Mouse (Mus musculus) limb, embryonic 13.5 days (tissue): Measurements from ENCODE around the gene Rbpjl. TPM values are rescaled to one million over a fixed set of nuclear protein-coding genes. Genes with fewer than 3 reads are reported as not detected.

Source experiments
- ATAC-seq: fragments of 200-750 bp; cut with Nextera tagmentation; 2 replicates; pipeline ENCODE4 v1.8.0; 2017; ENCODE audit warnings: low read depth, moderate number of reproducible peaks, moderate TSS enrichment; ENCODE audit not compliant: low FRiP score
- H3K27ac ChIP-seq: fragments of 300-500 bp; sonication (generic); 2 replicates; pipeline ENCODE4 v1.5.1; 2015; ENCODE audit warnings: inconsistent platforms, mild to moderate bottlenecking, moderate library complexity
- H3K27me3 ChIP-seq: fragments of 300-500 bp; sonication (generic); 2 replicates; pipeline ENCODE4 v1.6.1; 2015; ENCODE audit warnings: mild to moderate bottlenecking, inconsistent platforms
- H3K36me3 ChIP-seq: fragments of 300-500 bp; sonication (generic); 2 replicates; pipeline ENCODE4 v1.6.1; 2015; ENCODE audit warnings: inconsistent platforms, mild to moderate bottlenecking, moderate library complexity
- H3K4me1 ChIP-seq: fragments of 300-500 bp; sonication (generic); 2 replicates; pipeline ENCODE4 v1.6.1; 2015; ENCODE audit warnings: inconsistent platforms
- H3K4me2 ChIP-seq: fragments of 300-500 bp; sonication (generic); replicated peaks from 2 replicates; pipeline ENCODE4 v1.6.1; 2015; ENCODE audit warnings: inconsistent platforms, mild to moderate bottlenecking, moderate library complexity
- H3K4me3 ChIP-seq: fragments of 300-500 bp; sonication (generic); 2 replicates; pipeline ENCODE4 v1.5.1; 2015; ENCODE audit warnings: moderate library complexity, mild to moderate bottlenecking, inconsistent platforms
- H3K9ac ChIP-seq: fragments of 300-500 bp; sonication (generic); 2 replicates; pipeline ENCODE4 v1.6.1; 2015; ENCODE audit warnings: mild to moderate bottlenecking, inconsistent platforms
- H3K9me3 ChIP-seq: fragments of 300-500 bp; sonication (generic); 2 replicates; pipeline ENCODE4 v1.6.1; 2016; ENCODE audit warnings: inconsistent platforms
- WGBS: fragments of 180-500 bp; shearing (Covaris S2); methylation state at CpG from one replicate; pipeline ENCODE4 v1.1.7; 2015; 5-methylcytosine and 5-hydroxymethylcytosine counted together
- polyA plus RNA-seq: library from polyadenylated mRNA; unstranded; fragments of >200 nt; fragmentation: Nextera tagmentation; extraction: Ambion mirVana; gene quantifications from 2 replicates; pipeline ENCODE4 v1.2.1, GENCODE M21; 2015

Rbpjl gene
- polyA plus RNA-seq, 1 experiment from 2014 or later = 1.6 TPM

DNA sequence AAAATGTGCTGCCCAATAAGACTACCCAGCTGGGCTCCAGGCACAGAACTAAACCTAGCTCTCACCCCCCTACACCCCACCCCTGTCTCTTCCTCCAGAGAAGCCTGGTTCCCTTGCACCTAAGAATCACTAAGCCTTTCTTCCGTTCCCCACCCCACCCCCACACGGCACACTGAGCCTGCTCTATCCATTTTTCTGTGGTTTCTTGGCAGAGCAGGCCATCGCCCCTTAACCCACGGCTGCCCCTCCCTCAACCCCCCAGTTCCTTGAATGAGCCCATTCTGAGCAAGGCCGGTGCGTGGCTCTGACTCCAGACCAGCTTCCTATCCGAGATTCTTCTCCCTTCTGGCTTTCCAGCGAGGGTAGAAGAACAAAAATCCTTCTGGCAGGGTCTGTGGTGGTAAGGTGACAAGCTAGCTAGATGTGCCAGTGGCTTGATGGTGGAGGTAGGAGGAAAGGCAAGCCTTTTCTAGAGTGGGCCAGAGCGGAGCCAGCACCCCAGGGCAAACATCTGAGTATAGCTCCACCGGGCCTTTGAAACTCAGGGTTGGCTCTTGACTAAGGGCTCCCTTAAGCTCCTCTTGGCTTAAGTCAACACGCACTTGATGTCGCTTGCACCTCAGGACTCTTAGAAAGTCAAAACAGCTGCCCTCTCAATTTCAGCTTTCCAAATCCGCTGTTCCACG, 598 bp downstream of the Rbpjl start:
- 7% methylated on average over 14 of the region's 14 CpGs for WGBS
- Histone ChIP-seq H3K9me3 (no peaks in the 10 kb centered on the region), H3K4me3 (peak overlapping the region; percentile 52), H3K4me2 (peak overlapping the region; percentile 72), H3K36me3 (peaks cover 15% of the 10 kb centered on the region), H3K27ac (peak overlapping the region; percentile 85), H3K9ac (peak overlapping the region; percentile 71), H3K4me1 (peaks cover 58% of the 10 kb centered on the region), H3K27me3 (peaks cover 99% of the 10 kb centered on the region)
- peak; percentile 21 for ATAC-seq

DNA sequence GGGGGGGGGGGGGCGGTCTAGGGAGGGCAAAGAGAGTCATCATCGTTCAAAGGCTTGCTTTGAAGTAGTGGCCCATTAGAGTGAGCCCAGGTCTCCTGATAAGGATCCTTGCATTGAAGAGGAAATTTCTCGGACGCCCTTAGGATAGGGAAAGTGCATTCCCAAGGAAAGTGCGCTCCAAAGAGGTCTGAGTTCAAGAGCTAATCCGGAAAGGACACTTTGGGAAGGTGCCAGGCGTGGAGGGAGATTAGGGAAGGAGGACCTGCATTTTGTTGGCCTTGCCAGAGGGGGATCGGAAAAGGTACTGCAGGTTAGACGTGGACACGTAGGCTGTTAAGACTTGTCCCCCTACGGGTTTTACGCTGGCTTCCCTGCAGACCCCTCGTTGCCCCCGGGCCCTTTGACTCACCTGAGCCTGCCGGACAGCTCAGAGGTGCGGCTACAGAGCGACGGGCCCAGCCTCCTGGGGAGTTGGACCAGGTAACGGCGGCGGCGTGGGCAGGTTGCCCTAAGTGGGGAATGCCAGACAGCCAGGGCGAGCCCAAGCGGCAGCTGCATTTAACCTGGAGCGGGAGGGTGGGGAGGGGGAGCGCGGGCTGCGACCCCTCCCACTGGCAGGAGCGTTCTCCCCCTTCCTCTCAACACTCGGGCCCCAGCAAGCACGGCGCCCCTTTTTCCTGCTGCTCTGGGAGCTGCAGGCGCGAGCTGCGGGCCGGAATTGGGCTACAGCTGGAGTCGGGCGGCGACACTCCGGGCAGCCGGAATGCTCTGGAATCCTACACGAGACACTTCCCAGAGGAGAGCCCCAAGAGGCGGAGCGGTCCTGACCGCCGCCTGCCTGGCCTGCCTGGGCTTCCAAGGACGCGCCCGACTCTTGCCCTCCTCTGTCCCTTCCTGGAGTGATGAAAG, 1.4 kb downstream of the Rbpjl start:
- Histone ChIP-seq H3K4me1 (peaks cover 58% of the 10 kb centered on the region), H3K36me3 (peaks cover 10% of the 10 kb centered on the region), H3K9ac (peak overlapping the region; percentile 71), H3K9me3 (no peaks in the 10 kb centered on the region), H3K4me3 (peak overlapping the region; percentile 52), H3K4me2 (peak overlapping the region; percentile 72), H3K27me3 (peaks cover 99% of the 10 kb centered on the region), H3K27ac (peak overlapping the region; percentile 85)
- WGBS = under 1% methylated on average over 47 of the region's 49 CpGs
- ATAC-seq = no peak; the same call in 1 of the 2 replicates

DNA sequence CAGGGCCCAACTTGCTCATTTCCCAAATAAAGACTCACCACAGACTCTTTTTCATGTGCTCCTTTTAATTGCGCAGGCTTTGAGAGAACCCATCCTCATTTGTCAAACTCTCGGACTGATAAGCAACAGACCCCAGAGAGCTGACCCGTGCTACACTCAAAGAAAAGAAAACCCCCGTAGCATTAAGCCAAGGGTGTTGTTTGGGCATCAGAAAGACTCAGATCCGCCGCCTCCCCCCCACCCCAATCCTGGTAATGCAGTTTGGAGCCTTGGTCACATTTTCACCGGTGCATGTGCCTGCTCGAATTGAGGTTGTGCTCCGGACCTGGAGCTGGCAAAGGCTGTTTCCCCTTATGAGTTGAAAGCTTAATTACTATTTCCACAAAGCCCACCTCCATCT, 2.1 kb downstream of the Rbpjl start, which contains the start of gene Matn4:
Matn4 (minus strand) TSS at position 101 of the 400 bp plus-strand sequence.
- no peak for ATAC-seq
- Histone ChIP-seq H3K27ac (peak within 1 kb of the TSS; percentile 85), H3K4me3 (peak within 1 kb of the TSS; percentile 52), H3K36me3 (peaks cover 4% of the 10 kb centered on the region; the same call in 1 of the 2 replicates), H3K4me1 (peaks cover 58% of the 10 kb centered on the region), H3K9me3 (no peaks in the 10 kb centered on the region), H3K4me2 (peak within 1 kb of the TSS; percentile 72), H3K9ac (peak within 1 kb of the TSS; percentile 71), H3K27me3 (peaks cover 99% of the 10 kb centered on the region)
- 3% methylated on average over 9 of the region's 9 CpGs for WGBS

DNA sequence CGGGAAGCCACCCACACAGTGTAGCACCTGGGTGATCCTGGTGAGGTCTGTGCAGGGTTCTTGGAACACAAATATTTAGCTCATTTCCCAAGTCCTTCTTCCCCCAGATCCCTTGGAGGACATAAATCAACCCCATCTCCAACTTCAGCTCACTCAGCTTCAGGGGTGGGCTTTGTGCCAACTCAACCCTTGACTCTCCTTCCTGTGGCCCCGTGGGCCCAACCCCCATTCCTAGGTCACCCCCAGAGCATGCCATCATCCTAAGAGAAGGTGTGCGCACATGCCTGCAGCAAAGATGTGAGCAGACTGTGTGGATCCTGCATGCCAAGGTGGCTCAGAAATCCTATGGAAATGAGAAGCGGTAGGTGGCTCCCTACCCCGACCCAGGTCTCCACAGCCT, 2.6 kb downstream of the Rbpjl start:
- WGBS = 33% methylated on average over 5 of the region's 5 CpGs
- H3K9ac ChIP-seq = peak overlapping the region; percentile 71; the same call in 1 of the 2 replicates
- H3K9me3 ChIP-seq = no peaks in the 10 kb centered on the region
- H3K4me1 ChIP-seq = peaks cover 54% of the 10 kb centered on the region
- peaks cover 99% of the 10 kb centered on the region for H3K27me3 ChIP-seq
- no peaks in the 10 kb centered on the region for H3K36me3 ChIP-seq
- ATAC-seq = no peak
- peak overlapping the region; percentile 72 for H3K4me2 ChIP-seq
- peak overlapping the region; percentile 52 for H3K4me3 ChIP-seq
- H3K27ac ChIP-seq = peak overlapping the region; percentile 39; the same call in 1 of the 2 replicates

DNA sequence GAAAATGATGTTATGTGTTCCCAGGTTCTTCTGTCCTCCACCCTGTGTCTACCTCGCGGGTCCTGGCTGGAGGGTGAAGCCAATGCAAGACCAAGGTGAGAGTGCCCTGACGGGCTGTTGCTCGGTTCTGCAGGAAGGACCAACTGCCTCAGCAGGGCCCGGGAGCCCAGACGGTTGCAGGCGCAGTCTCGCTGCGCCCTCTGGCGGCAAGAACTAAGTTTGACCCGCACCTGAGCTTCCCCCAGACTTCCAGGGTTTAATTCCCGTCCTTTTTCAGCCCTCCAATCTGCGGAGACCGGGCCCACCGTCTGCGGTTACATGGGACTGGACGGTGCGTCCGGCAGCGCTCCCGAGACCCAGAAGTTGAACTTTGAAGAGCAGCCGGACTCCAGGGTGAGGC, 4.8 kb downstream of the Rbpjl start:
- no peaks in the 10 kb centered on the region for H3K9me3 ChIP-seq
- H3K27ac ChIP-seq = no peak overlapping the region
- no peaks in the 10 kb centered on the region for H3K36me3 ChIP-seq
- peaks cover 39% of the 10 kb centered on the region for H3K4me1 ChIP-seq
- WGBS = under 1% methylated on average over 22 of the region's 22 CpGs
- no peak overlapping the region for H3K9ac ChIP-seq
- H3K4me3 ChIP-seq = no peak overlapping the region
- 0 out of 2 replicates have a peak overlapping the region, but pooled peaks have one; percentile 15 for H3K4me2 ChIP-seq
- H3K27me3 ChIP-seq = peaks cover 88% of the 10 kb centered on the region
- ATAC-seq = no peak

DNA sequence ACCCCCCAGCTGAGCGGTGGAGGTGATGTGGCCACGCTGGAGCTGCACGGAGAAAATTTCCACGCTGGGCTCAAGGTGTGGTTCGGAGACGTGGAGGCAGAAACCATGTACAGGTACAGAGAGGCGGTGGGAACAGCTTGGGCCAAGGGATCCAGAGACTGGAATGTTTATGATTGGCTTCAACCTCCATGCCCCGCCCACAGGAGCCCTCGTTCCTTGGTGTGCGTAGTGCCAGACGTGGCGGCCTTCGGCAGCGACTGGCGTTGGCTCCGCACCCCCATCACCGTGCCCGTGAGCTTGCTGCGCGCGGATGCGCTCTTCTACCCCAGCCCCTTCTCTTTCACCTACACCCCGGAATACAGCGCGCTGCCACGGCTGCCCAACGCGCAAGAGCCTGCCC, 11.2 kb downstream of the Rbpjl start:
- Histone ChIP-seq H3K27ac (no peak overlapping the region), H3K4me2 (peak overlapping the region; percentile 59), H3K9me3 (no peaks in the 10 kb centered on the region), H3K27me3 (peaks cover 45% of the 10 kb centered on the region), H3K4me1 (peaks cover 9% of the 10 kb centered on the region), H3K9ac (peak overlapping the region; percentile 52), H3K36me3 (no peaks in the 10 kb centered on the region), H3K4me3 (peak overlapping the region; percentile 30)
- ATAC-seq = peak; percentile 48; the same call in 1 of the 2 replicates
- WGBS = 21% methylated on average over 28 of the region's 28 CpGs

GRCm38 (mm10) chr2:164414581-164414980, 11.6 kb downstream of the Rbpjl start:
- peak overlapping the region; percentile 30 for H3K4me3 ChIP-seq
- WGBS = 70% methylated on average over 10 of the region's 10 CpGs
- peak overlapping the region; percentile 59 for H3K4me2 ChIP-seq
- no peak for ATAC-seq
- H3K9ac ChIP-seq = peak overlapping the region; percentile 52
- H3K36me3 ChIP-seq = no peaks in the 10 kb centered on the region
- no peaks in the 10 kb centered on the region for H3K9me3 ChIP-seq
- peaks cover 41% of the 10 kb centered on the region for H3K27me3 ChIP-seq
- H3K4me1 ChIP-seq = peaks cover 14% of the 10 kb centered on the region
- H3K27ac ChIP-seq = no peak overlapping the region

DNA sequence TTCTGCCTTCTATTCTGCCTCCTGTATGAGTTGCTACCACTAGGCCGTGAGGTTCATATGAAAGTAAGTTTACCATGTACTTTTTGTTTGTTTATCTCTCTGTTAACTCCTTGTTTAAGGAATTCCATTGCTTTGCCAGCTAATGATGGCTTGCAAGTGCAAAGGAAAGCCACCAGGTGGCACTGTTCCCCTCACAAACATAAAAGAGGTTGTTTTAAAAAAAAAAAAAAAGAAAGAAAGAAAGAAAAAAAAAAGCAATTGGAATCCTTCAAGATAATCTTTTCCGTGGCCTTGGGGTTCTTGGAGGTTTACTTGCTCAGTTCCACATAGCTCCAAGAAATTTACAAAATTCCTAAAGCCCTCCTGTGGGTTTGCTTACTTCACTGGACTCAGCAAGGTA, 14.3 kb downstream of the Rbpjl start:
- ATAC-seq = no peak
- 1% methylated on average over 2 of the region's 2 CpGs for WGBS
- peaks cover 23% of the 10 kb centered on the region for H3K27me3 ChIP-seq
- H3K4me3 ChIP-seq = no peak overlapping the region
- no peak overlapping the region for H3K27ac ChIP-seq
- H3K4me2 ChIP-seq = no peak overlapping the region
- H3K9ac ChIP-seq = no peak overlapping the region
- no peaks in the 10 kb centered on the region for H3K36me3 ChIP-seq
- H3K9me3 ChIP-seq = no peaks in the 10 kb centered on the region
- peaks cover 14% of the 10 kb centered on the region for H3K4me1 ChIP-seq

DNA sequence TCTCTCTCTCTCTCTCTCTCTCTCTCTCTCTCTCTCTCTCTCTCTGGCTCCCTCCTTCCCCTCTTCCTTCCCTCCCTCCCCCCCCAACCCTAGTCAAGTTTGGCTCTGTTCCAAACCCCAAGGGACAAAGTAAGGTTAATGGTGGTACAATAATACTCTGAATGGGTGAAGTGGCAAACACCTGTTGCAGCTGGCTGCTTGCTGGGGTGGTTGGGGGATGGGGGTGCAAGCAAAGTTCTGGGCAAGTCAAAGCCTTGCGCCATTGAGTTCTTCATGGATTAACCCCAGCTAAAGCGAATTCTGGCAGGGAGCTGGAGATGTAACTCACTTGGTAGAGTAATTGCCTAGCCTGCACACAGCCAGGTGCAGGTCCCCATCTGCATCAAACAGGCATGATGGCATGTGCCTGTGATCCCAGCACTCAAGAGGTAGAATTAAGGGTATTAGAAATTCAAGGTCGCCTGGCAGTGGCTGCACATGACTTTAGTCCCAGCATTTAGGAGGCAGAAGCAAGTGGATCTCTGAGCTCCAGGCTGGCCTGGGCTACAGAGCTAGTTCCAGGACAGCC, 15.5 kb downstream of the Rbpjl start:
- no peak overlapping the region for H3K27ac ChIP-seq
- no peak for ATAC-seq
- 18% methylated on average over 3 of the region's 3 CpGs for WGBS
- peaks cover 14% of the 10 kb centered on the region for H3K4me1 ChIP-seq
- no peak overlapping the region for H3K9ac ChIP-seq
- no peaks in the 10 kb centered on the region for H3K9me3 ChIP-seq
- H3K36me3 ChIP-seq = peaks cover 2% of the 10 kb centered on the region
- no peak overlapping the region for H3K4me2 ChIP-seq
- H3K4me3 ChIP-seq = no peak overlapping the region
- H3K27me3 ChIP-seq = peaks cover 19% of the 10 kb centered on the region

GRCm38 (mm10) chr2:164419489-164419888, 16.5 kb downstream of the Rbpjl start:
- Histone ChIP-seq H3K4me2 (no peak overlapping the region), H3K27ac (no peak overlapping the region), H3K4me3 (no peak overlapping the region), H3K4me1 (peaks cover 14% of the 10 kb centered on the region), H3K36me3 (peaks cover 13% of the 10 kb centered on the region), H3K9me3 (no peaks in the 10 kb centered on the region), H3K27me3 (peaks cover 8% of the 10 kb centered on the region), H3K9ac (no peak overlapping the region)
- no peak for ATAC-seq
- 2% methylated on average over 3 of the region's 3 CpGs for WGBS

GRCm38 (mm10) chr2:164421306-164421705, 18.4 kb downstream of the Rbpjl start:
- H3K9me3 ChIP-seq = no peaks in the 10 kb centered on the region
- no peak overlapping the region for H3K4me2 ChIP-seq
- no peak overlapping the region for H3K27ac ChIP-seq
- H3K4me1 ChIP-seq = peaks cover 14% of the 10 kb centered on the region
- H3K27me3 ChIP-seq = no peaks in the 10 kb centered on the region
- H3K9ac ChIP-seq = no peak overlapping the region
- H3K4me3 ChIP-seq = no peak overlapping the region
- ATAC-seq = no peak
- WGBS = 86% methylated on average over 7 of the region's 7 CpGs
- H3K36me3 ChIP-seq = peaks cover 25% of the 10 kb centered on the region

- 65% methylated on average over 8 of the region's 8 CpGs for WGBS
- no peaks in the 10 kb centered on the region for H3K9me3 ChIP-seq
Measured at GRCm38 (mm10) chr2:164421979-164422378, 19.0 kb downstream of the Rbpjl start.

More at GRCm38 (mm10) chr2:164421979-164422378, 19.0 kb downstream of the Rbpjl start:
- no peak for ATAC-seq
- Histone ChIP-seq H3K4me1 (peaks cover 14% of the 10 kb centered on the region), H3K4me2 (no peak overlapping the region), H3K4me3 (no peak overlapping the region), H3K9ac (no peak overlapping the region), H3K27ac (peak overlapping the region; percentile 58), H3K36me3 (peaks cover 31% of the 10 kb centered on the region), H3K27me3 (no peaks in the 10 kb centered on the region)
